Mouse (Mus musculus) embryonic facial prominence, embryonic 13.5 days (tissue): Measurements from ENCODE around the gene Nr1i3. TPM values are rescaled to one million over a fixed set of nuclear protein-coding genes. Genes with fewer than 3 reads are reported as not detected.

ENCODE experiments used
- ATAC-seq: fragments of 200-750 bp; cut with Nextera tagmentation; 2 replicates; pipeline ENCODE4 v1.8.0; 2017; ENCODE audit warnings: low read depth; ENCODE audit not compliant: insufficient number of reproducible peaks, insufficient read depth, low FRiP score, low TSS enrichment
- H3K27ac ChIP-seq: fragments of 300-500 bp; sonication (generic); 2 replicates; pipeline ENCODE4 v1.5.1; 2015; ENCODE audit warnings: moderate library complexity, mild to moderate bottlenecking, inconsistent platforms
- H3K27me3 ChIP-seq: fragments of 300-500 bp; sonication (generic); 2 replicates; pipeline ENCODE4 v1.6.1; 2015; ENCODE audit warnings: mild to moderate bottlenecking, inconsistent platforms
- H3K36me3 ChIP-seq: fragments of 300-500 bp; sonication (generic); 2 replicates; pipeline ENCODE4 v1.6.1; 2015; ENCODE audit warnings: mild to moderate bottlenecking, inconsistent platforms
- H3K4me1 ChIP-seq: fragments of 300-500 bp; sonication (generic); 2 replicates; pipeline ENCODE4 v1.6.1; 2015; ENCODE audit warnings: inconsistent platforms
- H3K4me2 ChIP-seq: fragments of 300-500 bp; sonication (generic); 2 replicates; pipeline ENCODE4 v1.6.1; 2015; ENCODE audit warnings: moderate library complexity, mild to moderate bottlenecking, inconsistent platforms
- H3K4me3 ChIP-seq: fragments of 300-500 bp; sonication (generic); 2 replicates; pipeline ENCODE4 v1.5.1; 2015; ENCODE audit warnings: mild to moderate bottlenecking, inconsistent platforms
- H3K9ac ChIP-seq: fragments of 300-500 bp; sonication (generic); 2 replicates; pipeline ENCODE4 v1.6.1; 2015; ENCODE audit warnings: mild to moderate bottlenecking, inconsistent platforms
- H3K9me3 ChIP-seq: fragments of 300-500 bp; sonication (generic); 2 replicates; pipeline ENCODE4 v1.6.1; 2016; ENCODE audit warnings: inconsistent platforms
- WGBS: fragments of 180-500 bp; shearing (Covaris S2); methylation state at CpG from one replicate; pipeline ENCODE4 v1.1.7; 2015; ENCODE audit warnings: mixed read lengths; 5-methylcytosine and 5-hydroxymethylcytosine counted together
- polyA plus RNA-seq: library from polyadenylated mRNA; unstranded; fragments of >200 nt; fragmentation: Nextera tagmentation; extraction: Ambion mirVana; gene quantifications from 2 replicates; pipeline ENCODE4 v1.2.1, GENCODE M21; 2015

Gene Nr1i3
- 0.10 and 0.28 TPM in 2 replicates for polyA plus RNA-seq

DNA sequence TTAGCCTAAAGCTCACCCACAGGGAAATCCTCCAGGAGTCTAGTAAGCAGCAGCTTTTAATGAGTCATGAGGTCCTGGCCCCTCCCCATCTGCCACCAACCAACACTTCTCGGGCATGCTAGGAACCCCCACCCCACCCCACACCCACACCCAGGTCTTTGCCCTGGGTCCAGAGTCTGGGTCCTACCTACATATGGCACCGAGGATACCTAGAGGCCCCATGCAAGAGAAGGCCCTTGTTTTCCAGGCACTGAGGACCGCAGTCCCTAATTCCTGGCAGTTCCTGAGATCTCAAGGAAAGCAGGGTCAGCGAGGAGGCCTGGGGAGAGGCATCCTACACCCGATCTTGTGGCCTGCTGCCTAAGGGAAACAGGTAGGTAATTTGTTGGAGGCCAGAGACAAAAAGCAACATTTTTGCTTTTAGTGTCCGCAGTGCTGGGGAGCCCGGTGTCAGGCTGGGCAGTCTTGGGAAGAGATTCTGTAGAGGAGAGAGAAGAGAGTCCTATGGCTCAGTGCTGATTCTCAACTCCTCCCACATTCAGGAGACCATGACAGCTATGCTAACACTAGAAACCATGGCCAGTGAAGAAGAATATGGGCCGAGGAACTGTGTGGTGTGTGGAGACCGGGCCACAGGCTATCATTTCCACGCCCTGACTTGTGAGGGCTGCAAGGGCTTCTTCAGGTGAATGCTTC is at the start of gene Nr1i3:
Nr1i3 (plus strand) TSS at position 170 of the 696 bp plus-strand sequence.
- Histone ChIP-seq H3K27ac (no peak within 1 kb of the TSS), H3K27me3 (no peaks in the 10 kb centered on the region), H3K4me1 (no peaks in the 10 kb centered on the region), H3K36me3 (peaks cover 10% of the 10 kb centered on the region), H3K4me2 (no peak within 1 kb of the TSS), H3K9me3 (no peaks in the 10 kb centered on the region), H3K9ac (no peak within 1 kb of the TSS), H3K4me3 (no peak within 1 kb of the TSS)
- WGBS: 64% methylated on average over 10 of the region's 10 CpGs
- no peak for ATAC-seq

DNA sequence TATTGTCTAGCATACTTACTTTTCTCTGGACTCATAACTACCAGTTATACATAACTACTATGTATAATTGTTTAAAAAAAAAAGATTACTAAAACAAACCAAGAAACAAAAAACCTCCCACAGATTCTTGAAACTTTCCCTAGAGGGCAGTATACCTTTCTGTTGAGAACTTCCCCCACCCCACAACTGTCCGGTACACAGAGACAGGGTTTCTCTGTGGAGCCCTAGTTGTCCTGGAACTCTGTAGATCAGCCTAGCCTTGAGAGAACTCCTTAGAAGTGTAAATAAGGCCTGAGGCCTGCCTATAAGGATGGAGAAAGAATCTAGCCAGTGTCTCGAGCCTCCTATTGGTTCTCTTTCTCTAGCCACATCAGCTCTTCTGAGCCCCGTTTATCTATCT is 49.5 kb upstream of the Nr1i3 start:
- 35% methylated on average over 3 of the region's 3 CpGs for WGBS
- Histone ChIP-seq H3K4me1 (peaks cover 10% of the 10 kb centered on the region), H3K9me3 (no peaks in the 10 kb centered on the region), H3K27ac (no peak overlapping the region), H3K9ac (no peak overlapping the region), H3K36me3 (no peaks in the 10 kb centered on the region), H3K4me2 (no peak overlapping the region), H3K4me3 (no peak overlapping the region), H3K27me3 (peaks cover 13% of the 10 kb centered on the region)
- no peak for ATAC-seq

DNA sequence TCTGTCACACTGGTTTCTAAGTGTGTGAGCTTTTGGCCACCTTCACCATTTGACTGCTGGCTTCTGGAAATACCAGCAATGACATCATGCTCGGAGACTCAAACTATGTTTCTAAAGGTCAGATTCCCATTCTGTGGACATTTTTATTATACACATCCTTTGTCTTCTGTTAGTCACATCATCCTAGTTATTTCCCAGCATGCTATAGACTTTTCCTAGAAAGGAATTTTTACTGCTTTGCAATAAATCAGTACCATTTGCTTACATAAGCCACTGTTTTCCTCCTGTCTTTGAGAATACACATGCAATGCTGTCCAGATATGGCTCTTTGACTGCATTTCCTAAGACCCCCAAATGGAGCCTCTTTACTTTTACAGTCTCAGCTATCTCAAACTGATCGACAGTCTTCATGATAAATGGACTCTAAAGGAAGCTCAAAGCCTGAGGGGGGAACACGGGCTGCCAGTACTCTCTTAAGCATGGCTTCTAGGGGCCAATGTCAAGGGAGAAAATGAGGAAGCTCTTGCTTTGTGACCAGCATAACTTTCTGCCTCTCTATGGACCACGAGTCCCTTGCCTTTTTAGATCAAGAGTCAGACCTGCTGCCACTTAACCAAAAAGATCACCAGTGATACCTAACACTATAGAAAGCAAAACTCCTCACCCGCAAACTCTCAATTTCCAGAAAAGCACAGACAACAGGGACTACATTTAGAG is 48.0 kb upstream of the Nr1i3 start:
- Histone ChIP-seq H3K9me3 (no peaks in the 10 kb centered on the region), H3K27me3 (0 out of 2 replicates have a peak, but pooled peaks cover 3% of the 10 kb centered on the region), H3K36me3 (no peaks in the 10 kb centered on the region), H3K4me1 (no peaks in the 10 kb centered on the region), H3K9ac (no peak overlapping the region), H3K4me2 (no peak overlapping the region), H3K4me3 (no peak overlapping the region), H3K27ac (no peak overlapping the region)
- ATAC-seq: no peak
- WGBS: 79% methylated on average over 5 of the region's 5 CpGs

DNA sequence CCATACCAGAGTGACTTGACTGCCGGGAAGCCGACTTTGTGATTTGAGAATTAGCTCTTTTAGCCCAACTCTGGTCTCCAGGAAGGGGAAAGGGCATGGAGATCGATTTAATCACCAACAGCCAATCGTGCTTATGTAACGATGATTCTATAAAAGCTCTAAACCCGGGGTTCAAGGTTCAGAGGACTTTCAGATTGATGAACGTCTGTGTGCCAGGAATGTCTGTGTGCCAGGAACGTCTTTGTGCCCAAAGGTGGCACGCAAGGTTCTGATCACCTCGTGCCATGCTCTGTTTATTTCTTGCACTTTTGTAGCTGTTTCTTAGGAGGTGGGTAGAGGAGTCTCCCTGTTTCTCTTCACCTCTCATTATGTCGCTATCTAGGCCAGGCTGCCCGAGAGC is 44.9 kb upstream of the Nr1i3 start:
- no peaks in the 10 kb centered on the region for H3K4me1 ChIP-seq
- no peaks in the 10 kb centered on the region for H3K27me3 ChIP-seq
- 88% methylated on average over 12 of the region's 12 CpGs for WGBS
- H3K9me3 ChIP-seq: no peaks in the 10 kb centered on the region
- no peak for ATAC-seq
- H3K36me3 ChIP-seq: no peaks in the 10 kb centered on the region
- no peak overlapping the region for H3K4me3 ChIP-seq
- no peak overlapping the region for H3K9ac ChIP-seq
- H3K27ac ChIP-seq: no peak overlapping the region
- no peak overlapping the region for H3K4me2 ChIP-seq

DNA sequence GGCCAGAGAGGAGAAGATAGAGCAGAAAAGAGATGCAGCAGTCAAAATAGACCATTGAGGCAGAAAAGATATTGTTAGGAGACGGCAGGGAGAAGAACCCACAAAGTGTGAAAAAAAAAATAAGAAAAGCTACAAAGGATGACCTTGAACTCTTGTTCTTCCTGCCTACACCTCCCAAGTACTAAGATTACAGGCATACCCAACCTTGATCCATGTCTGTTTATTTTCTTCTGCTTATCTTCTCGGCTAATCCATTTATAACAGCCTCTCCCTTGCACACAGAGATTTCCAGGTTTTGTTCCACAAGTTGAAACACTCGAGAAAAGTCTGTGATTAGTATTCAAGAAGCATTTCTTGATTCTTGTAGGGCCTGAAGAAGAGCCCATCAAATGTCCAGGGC is 43.9 kb upstream of the Nr1i3 start:
- no peaks in the 10 kb centered on the region for H3K9me3 ChIP-seq
- no peaks in the 10 kb centered on the region for H3K27me3 ChIP-seq
- ATAC-seq: no peak
- no peaks in the 10 kb centered on the region for H3K4me1 ChIP-seq
- H3K27ac ChIP-seq: no peak overlapping the region
- WGBS: 66% methylated on average over 3 of the region's 3 CpGs
- no peak overlapping the region for H3K9ac ChIP-seq
- H3K36me3 ChIP-seq: no peaks in the 10 kb centered on the region
- H3K4me2 ChIP-seq: no peak overlapping the region
- H3K4me3 ChIP-seq: no peak overlapping the region

DNA sequence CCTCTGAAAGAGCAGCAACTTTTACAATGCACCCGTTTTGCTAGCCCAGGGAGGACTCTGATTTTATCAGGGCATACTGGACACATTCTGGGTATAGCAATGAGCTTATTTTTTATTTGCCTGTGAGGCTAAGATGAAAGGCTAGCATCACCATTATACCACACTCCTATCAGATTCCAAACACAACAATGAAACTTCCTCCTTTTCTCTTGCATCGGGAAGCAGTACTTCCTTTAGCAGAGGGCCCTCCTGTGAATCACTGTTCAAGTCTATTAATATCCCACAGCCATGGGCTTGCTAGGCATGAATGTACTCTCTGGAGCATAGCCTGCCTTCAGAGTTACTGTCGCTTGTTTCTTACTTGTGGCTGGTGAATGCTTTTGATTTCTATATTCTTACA is 42.6 kb upstream of the Nr1i3 start:
- H3K4me3 ChIP-seq: no peak overlapping the region
- H3K4me1 ChIP-seq: no peaks in the 10 kb centered on the region
- ATAC-seq: no peak
- no peaks in the 10 kb centered on the region for H3K9me3 ChIP-seq
- WGBS: 54% methylated on average over 3 of the region's 3 CpGs
- no peaks in the 10 kb centered on the region for H3K27me3 ChIP-seq
- no peaks in the 10 kb centered on the region for H3K36me3 ChIP-seq
- H3K27ac ChIP-seq: peak overlapping the region; percentile 22; the same call in 1 of the 2 replicates
- H3K9ac ChIP-seq: no peak overlapping the region
- no peak overlapping the region for H3K4me2 ChIP-seq

DNA sequence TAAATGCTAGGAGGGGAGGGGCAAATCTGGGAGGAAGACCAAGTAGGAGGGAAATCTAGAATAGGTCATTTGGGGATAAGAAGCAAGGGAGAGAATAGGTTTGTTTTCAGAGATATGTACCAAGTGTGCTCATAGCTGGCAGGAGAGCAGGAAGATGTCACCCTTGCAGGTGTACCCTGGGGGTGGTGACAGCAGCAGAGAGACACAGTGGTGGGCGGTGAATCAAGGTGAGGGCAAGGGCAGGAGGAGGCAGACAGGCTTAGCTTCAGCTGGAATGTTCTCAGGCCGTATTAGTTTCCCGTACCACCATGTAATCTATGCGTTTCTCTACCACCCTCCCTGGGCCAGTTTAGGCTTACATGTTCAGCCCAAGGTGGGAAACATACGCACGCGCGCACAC is 41.0 kb upstream of the Nr1i3 start:
- Histone ChIP-seq H3K9me3 (no peaks in the 10 kb centered on the region), H3K36me3 (no peaks in the 10 kb centered on the region), H3K27ac (no peak overlapping the region), H3K9ac (no peak overlapping the region), H3K27me3 (no peaks in the 10 kb centered on the region), H3K4me3 (no peak overlapping the region), H3K4me1 (no peaks in the 10 kb centered on the region), H3K4me2 (no peak overlapping the region)
- 91% methylated on average over 8 of the region's 8 CpGs for WGBS
- ATAC-seq: no peak

DNA sequence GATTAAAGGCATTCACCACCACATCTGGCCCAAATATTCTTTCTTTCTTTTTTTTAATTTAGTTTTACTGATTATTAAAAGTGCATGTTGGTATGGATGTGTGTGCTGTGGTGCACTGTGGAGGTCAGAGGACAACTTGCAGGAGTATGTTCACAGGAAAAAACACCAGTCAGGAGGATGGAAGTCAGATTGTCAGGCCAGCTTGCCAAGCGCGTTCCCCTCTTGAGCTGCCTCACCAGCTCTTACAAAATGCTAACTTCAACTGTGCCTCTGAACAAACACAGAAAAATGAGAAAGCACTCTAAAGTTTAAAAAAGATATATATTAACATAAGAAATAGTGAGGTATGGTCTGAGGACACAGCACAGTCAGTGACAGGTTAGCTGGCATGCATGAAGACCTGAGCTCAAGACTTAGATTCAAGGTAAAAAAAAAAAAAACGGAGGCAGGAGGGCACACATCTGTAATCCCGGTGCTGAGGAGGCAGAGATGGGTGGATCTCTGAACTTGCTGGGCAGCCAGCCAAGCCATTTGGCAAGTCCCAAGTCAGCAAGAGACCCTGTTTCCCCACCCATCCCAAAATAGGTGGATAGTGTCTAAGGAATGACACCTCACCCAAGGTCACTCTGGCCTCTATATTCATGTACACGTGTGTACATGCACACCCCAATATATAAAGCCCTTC is 34.1 kb upstream of the Nr1i3 start:
- H3K4me2 ChIP-seq: no peak overlapping the region
- WGBS: 72% methylated on average over 5 of the region's 5 CpGs

DNA sequence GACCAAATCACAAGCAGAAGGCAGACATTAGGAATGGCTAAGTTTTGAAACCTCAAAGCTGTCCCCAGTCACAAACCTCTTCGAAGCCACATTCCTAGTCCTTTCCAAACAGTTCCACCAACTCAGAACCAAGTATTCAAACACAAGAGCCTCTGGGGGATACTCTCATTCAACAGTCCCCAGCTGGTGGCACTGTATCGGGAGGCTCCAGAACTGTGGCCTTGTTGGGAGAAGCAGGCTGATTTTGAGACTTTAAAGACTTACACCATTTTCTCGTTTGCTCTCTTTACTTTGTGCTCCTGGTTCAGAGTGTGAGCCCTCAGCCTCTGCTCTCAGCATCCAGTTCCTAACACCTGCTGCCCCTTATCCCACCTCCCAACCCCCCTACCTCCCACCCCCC is 30.7 kb upstream of the Nr1i3 start:
- no peak overlapping the region for H3K9ac ChIP-seq
- no peak for ATAC-seq
- peaks cover under 1% of the 10 kb centered on the region; the same call in 1 of the 2 replicates for H3K4me1 ChIP-seq
- H3K27me3 ChIP-seq: no peaks in the 10 kb centered on the region; the same call in 1 of the 2 replicates
- no peaks in the 10 kb centered on the region for H3K9me3 ChIP-seq
- no peaks in the 10 kb centered on the region for H3K36me3 ChIP-seq
- no peak overlapping the region for H3K27ac ChIP-seq
- no peak overlapping the region for H3K4me2 ChIP-seq
- 80% methylated on average over 3 of the region's 3 CpGs for WGBS
- no peak overlapping the region for H3K4me3 ChIP-seq

More for the DNA sequence above, 34.1 kb upstream of the Nr1i3 start:
- Histone ChIP-seq H3K4me1 (no peaks in the 10 kb centered on the region), H3K9me3 (no peaks in the 10 kb centered on the region), H3K27me3 (no peaks in the 10 kb centered on the region), H3K9ac (no peak overlapping the region), H3K36me3 (no peaks in the 10 kb centered on the region), H3K4me3 (no peak overlapping the region), H3K27ac (no peak overlapping the region)
- no peak for ATAC-seq

DNA sequence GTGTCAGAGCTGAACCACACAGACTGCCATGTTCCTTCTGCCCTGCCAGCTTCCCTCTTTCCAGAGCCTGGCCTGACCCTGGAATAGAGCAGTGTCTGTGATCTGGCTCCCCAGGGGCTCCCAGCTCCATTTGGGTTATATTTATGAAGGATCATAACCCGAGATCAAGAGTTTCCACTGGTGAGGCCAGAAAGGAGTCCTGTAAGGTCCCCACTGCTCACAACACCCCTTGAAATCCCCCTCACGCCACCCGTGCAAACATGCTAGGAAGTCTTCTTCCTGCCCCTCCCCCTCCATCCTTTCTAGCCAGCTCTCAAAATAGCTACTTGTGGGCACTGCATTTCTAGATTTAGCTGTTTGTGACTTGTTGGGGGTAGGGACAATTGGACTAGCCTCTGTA is 30.1 kb upstream of the Nr1i3 start:
- Histone ChIP-seq H3K9ac (no peak overlapping the region), H3K4me3 (no peak overlapping the region), H3K36me3 (no peaks in the 10 kb centered on the region), H3K4me1 (peaks cover 5% of the 10 kb centered on the region; the same call in 1 of the 2 replicates), H3K9me3 (no peaks in the 10 kb centered on the region), H3K27ac (0 out of 2 replicates have a peak overlapping the region, but pooled peaks have one; percentile 44), H3K27me3 (no peaks in the 10 kb centered on the region; the same call in 1 of the 2 replicates), H3K4me2 (no peak overlapping the region)
- WGBS: 59% methylated on average over 3 of the region's 3 CpGs
- no peak for ATAC-seq

DNA sequence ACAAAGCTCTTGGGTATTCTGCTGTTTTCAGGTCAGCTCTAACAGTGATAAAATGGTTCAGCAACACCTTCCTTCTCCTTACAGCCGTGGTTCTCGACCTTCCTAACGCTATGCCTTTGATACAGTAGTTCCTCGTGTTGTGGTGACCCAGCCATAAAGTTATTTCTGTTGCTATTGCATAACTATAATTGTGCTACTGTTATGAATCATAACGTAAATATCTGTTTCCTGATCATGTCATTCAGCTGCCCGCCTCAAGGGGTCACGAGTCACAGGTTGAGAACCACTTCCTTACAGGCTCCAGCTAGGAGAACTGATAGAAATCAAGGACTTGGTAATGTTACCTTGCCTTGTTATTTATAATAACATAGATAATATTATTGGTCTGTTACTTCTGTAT is 29.5 kb upstream of the Nr1i3 start:
- Histone ChIP-seq H3K4me1 (peaks cover 11% of the 10 kb centered on the region), H3K9ac (no peak overlapping the region), H3K36me3 (no peaks in the 10 kb centered on the region), H3K4me3 (no peak overlapping the region), H3K27me3 (no peaks in the 10 kb centered on the region; the same call in 1 of the 2 replicates), H3K4me2 (no peak overlapping the region), H3K9me3 (no peaks in the 10 kb centered on the region), H3K27ac (no peak overlapping the region)
- no peak for ATAC-seq
- WGBS: 77% methylated on average over 7 of the region's 7 CpGs
